Mouse (Mus musculus) stomach, embryonic 14.5 days (tissue): ENCODE results near the gene Rbbp4. TPM values are rescaled to one million over a fixed set of nuclear protein-coding genes. Genes with fewer than 3 reads are reported as not detected.

Experiments
- ATAC-seq: fragments of 200-750 bp; cut with Nextera tagmentation; 2 replicates; pipeline ENCODE4 v1.8.0; 2017; ENCODE audit warnings: low read depth, moderate TSS enrichment; ENCODE audit not compliant: insufficient number of reproducible peaks, insufficient read depth, low FRiP score
- H3K27ac ChIP-seq: fragments of 300-500 bp; sonication (generic); 2 replicates; pipeline ENCODE4 v1.5.1; 2014; ENCODE audit warnings: mild to moderate bottlenecking, low read length, moderate library complexity, mixed read lengths
- H3K27me3 ChIP-seq: fragments of 300-500 bp; sonication (generic); 2 replicates; pipeline ENCODE4 v1.6.1; 2014; ENCODE audit warnings: low read length, control low read depth, mixed read lengths; ENCODE audit not compliant: control insufficient read depth, insufficient read depth
- H3K36me3 ChIP-seq: fragments of 300-500 bp; sonication (generic); 2 replicates; pipeline ENCODE4 v1.6.1; 2014; ENCODE audit warnings: mild to moderate bottlenecking, control low read depth, low read length, moderate library complexity, mixed read lengths; ENCODE audit not compliant: control insufficient read depth, insufficient read depth
- H3K4me1 ChIP-seq: fragments of 300-500 bp; sonication (generic); 2 replicates; pipeline ENCODE4 v1.6.1; 2014; ENCODE audit warnings: low read length, control low read depth, mixed read lengths; ENCODE audit not compliant: control insufficient read depth, insufficient read depth
- H3K4me2 ChIP-seq: fragments of 300-500 bp; sonication (generic); replicated peaks from 2 replicates; pipeline ENCODE4 v1.6.1; 2014; ENCODE audit warnings: low read depth, low read length, control low read depth
- H3K4me3 ChIP-seq: fragments of 300-500 bp; sonication (generic); 2 replicates; pipeline ENCODE4 v1.5.1; 2014; ENCODE audit warnings: low read depth, low read length, control low read depth
- H3K9ac ChIP-seq: fragments of 300-500 bp; sonication (generic); replicated peaks from 2 replicates; pipeline ENCODE4 v1.6.1; 2014; ENCODE audit warnings: low read depth, mild to moderate bottlenecking, control low read depth, low read length, moderate library complexity, mixed read lengths
- H3K9me3 ChIP-seq: fragments of 300-500 bp; sonication (generic); 2 replicates; pipeline ENCODE4 v1.6.1; 2016; ENCODE audit warnings: low read depth, low read length, control low read depth; ENCODE audit not compliant: control insufficient read depth
- WGBS: fragments of 180-500 bp; shearing (Covaris S2); extraction: QIAGEN DNeasy Blood & Tissue Kit; methylation state at CpG from one replicate; pipeline ENCODE4 v1.1.7; 2014; 5-methylcytosine and 5-hydroxymethylcytosine counted together
- polyA plus RNA-seq: library from polyadenylated mRNA; unstranded; fragments of >200 nt; fragmentation: Nextera tagmentation; extraction: Ambion mirVana; gene quantifications from 2 replicates; pipeline ENCODE4 v1.2.1, GENCODE M21; 2014

The Rbbp4 gene
- polyA plus RNA-seq, 1 experiment from 2014 or later = 329 TPM

- Histone ChIP-seq H3K27ac (peak overlapping the region; percentile 82), H3K9ac (peak overlapping the region; percentile 95), H3K27me3 (no peaks in the 10 kb centered on the region), H3K4me2 (peak overlapping the region; percentile 56), H3K36me3 (no peaks in the 10 kb centered on the region), H3K4me1 (no peaks in the 10 kb centered on the region), H3K4me3 (peak overlapping the region; percentile 47), H3K9me3 (no peaks in the 10 kb centered on the region)
- peak; percentile 81 for ATAC-seq
- WGBS = under 1% methylated on average over 40 of the region's 68 CpGs
Measured at GRCm38 (mm10) chr4:129376961-129377545, 41.9 kb upstream of the Rbbp4 start.

- Histone ChIP-seq H3K27ac (no peak overlapping the region), H3K9ac (no peak overlapping the region), H3K27me3 (no peaks in the 10 kb centered on the region), H3K4me3 (no peak overlapping the region), H3K36me3 (no peaks in the 10 kb centered on the region; the same call in 1 of the 2 replicates), H3K4me2 (peak overlapping the region; percentile 56; the same call in 1 of the 2 replicates), H3K4me1 (no peaks in the 10 kb centered on the region), H3K9me3 (no peaks in the 10 kb centered on the region)
- ATAC-seq = no peak
- WGBS = 73% methylated on average over 5 of the region's 5 CpGs
Measured at GRCm38 (mm10) chr4:129375821-129376220, 40.7 kb upstream of the Rbbp4 start.

DNA sequence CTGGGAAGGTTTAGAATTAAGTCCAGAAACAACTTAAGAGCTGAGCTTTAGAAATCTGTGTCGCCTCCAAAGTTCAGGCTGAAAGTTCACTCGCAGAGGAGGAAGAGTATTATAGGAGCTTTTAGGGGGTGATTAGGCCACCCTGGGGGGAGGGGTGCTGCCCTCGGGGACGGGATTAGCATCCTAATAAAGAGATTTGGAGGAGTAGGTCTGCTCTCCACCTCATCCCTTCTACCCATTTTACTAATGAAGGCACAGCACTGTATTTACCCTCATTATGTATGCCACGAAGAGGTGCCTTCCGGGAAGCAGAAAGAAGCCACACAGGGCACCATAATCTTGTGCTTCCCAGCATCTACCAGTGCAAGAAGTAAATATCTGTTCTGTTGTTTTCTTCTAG, 39.8 kb upstream of the Rbbp4 start:
- Histone ChIP-seq H3K36me3 (no peaks in the 10 kb centered on the region; the same call in 1 of the 2 replicates), H3K4me1 (no peaks in the 10 kb centered on the region), H3K27ac (no peak overlapping the region), H3K4me2 (no peak overlapping the region), H3K9ac (no peak overlapping the region), H3K27me3 (no peaks in the 10 kb centered on the region), H3K4me3 (no peak overlapping the region), H3K9me3 (no peaks in the 10 kb centered on the region)
- WGBS = 44% methylated on average over 6 of the region's 6 CpGs
- no peak for ATAC-seq

DNA sequence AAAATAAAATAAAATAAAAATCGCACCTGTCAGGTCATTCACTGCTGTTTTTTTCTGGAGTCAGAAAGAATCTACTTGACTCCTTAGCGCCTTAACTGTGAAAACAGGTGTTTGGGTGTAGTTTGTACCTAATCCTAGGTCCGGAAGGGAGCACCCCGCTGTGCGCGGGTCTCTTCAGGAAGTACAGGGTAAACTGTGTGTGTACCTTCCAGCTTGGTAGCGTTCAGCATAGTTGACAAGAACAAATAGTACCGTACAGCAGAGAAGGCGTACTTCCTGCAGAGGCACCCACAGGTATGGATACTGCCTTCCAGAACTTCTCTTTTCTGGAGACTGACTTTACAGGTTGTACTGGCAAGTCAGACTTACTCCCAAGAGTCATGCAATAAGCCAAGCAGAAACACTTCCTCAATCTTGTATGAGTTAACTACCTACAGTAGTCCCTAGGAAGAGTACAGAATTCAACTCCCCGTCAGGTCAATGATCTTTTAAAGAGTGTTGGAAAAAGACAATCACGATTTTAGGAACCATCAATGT, 39.1 kb upstream of the Rbbp4 start:
- H3K4me1 ChIP-seq = no peaks in the 10 kb centered on the region
- no peaks in the 10 kb centered on the region for H3K27me3 ChIP-seq
- H3K9me3 ChIP-seq = no peaks in the 10 kb centered on the region
- WGBS = 55% methylated on average over 11 of the region's 11 CpGs
- H3K9ac ChIP-seq = no peak overlapping the region
- ATAC-seq = no peak
- no peak overlapping the region for H3K27ac ChIP-seq
- H3K4me2 ChIP-seq = no peak overlapping the region
- no peaks in the 10 kb centered on the region; the same call in 1 of the 2 replicates for H3K36me3 ChIP-seq
- H3K4me3 ChIP-seq = no peak overlapping the region

DNA sequence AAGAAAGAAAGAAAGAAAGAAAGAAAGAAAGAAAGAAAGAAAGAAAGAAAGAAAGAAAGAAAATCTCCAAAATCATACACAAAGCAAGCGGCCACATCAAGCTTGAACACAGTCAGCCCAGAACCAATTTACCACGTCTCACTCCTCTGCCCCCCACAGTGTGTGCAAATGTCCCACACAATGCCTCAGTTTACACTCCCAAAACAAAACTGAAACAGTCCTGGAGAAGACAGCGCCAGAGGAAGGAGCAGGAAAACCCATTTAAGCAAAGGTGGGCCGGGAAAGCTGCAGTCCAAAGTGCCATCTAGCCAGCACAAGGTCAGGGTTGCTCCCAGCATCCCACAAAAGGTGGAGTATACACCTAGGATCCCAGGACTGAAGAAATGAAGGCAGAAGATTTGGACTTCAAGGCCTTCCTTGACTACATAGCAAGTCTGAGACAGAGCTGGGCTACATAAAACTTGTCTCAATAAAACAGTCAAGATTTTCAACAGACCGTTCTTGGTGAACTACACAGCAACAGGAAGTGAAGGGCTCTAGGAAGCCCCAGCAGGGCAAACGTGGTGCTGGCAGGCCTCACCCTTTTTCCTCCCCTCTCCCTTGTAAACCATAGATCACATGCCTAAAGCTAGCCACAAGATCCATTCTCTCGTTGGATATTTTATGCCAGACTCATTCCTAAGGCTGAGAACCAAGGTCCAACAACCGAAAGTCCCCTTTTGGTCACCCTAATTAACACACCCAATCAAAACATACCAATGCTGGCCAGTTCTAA, 38.2 kb upstream of the Rbbp4 start:
- Histone ChIP-seq H3K27me3 (no peaks in the 10 kb centered on the region), H3K27ac (no peak overlapping the region), H3K4me1 (no peaks in the 10 kb centered on the region), H3K4me3 (no peak overlapping the region), H3K36me3 (no peaks in the 10 kb centered on the region; the same call in 1 of the 2 replicates), H3K9me3 (no peaks in the 10 kb centered on the region), H3K9ac (no peak overlapping the region), H3K4me2 (no peak overlapping the region)
- WGBS = 48% methylated on average over 8 of the region's 8 CpGs
- ATAC-seq = no peak

DNA sequence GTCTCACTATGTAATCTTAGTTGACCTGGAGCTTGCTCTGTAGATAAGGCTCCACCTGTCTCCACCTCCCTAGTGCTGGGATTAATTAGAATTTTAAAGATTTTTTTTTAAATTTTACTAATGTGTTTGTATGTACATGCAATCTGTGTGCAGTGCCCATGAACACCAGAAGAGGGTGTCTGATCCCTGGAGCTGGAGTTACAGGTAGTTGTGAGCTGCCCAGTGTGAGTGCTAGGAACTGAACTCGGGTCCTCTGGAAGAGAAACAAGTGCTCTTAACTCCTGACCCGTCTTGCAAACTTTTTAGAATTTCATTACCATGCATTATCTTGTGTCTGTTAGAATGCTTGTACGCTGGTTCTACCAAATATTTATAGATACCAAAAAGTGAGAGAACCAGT, 36.2 kb upstream of the Rbbp4 start:
- Histone ChIP-seq H3K9me3 (no peaks in the 10 kb centered on the region), H3K9ac (no peak overlapping the region), H3K4me3 (no peak overlapping the region), H3K4me1 (no peaks in the 10 kb centered on the region), H3K27me3 (no peaks in the 10 kb centered on the region), H3K27ac (no peak overlapping the region), H3K4me2 (no peak overlapping the region), H3K36me3 (no peaks in the 10 kb centered on the region; the same call in 1 of the 2 replicates)
- no peak for ATAC-seq
- 92% methylated on average over 3 of the region's 3 CpGs for WGBS

GRCm38 (mm10) chr4:129365224-129365623, 30.1 kb upstream of the Rbbp4 start:
- no peak overlapping the region for H3K27ac ChIP-seq
- H3K4me3 ChIP-seq = no peak overlapping the region
- H3K9ac ChIP-seq = no peak overlapping the region
- H3K27me3 ChIP-seq = no peaks in the 10 kb centered on the region
- no peak for ATAC-seq
- 84% methylated on average over 5 of the region's 5 CpGs for WGBS
- H3K4me1 ChIP-seq = no peaks in the 10 kb centered on the region
- no peaks in the 10 kb centered on the region for H3K9me3 ChIP-seq
- no peak overlapping the region for H3K4me2 ChIP-seq
- H3K36me3 ChIP-seq = peaks cover 2% of the 10 kb centered on the region

- H3K36me3 ChIP-seq = peaks cover 11% of the 10 kb centered on the region
- no peaks in the 10 kb centered on the region for H3K4me1 ChIP-seq
- 78% methylated on average over 3 of the region's 3 CpGs for WGBS
- no peak for ATAC-seq
- no peak overlapping the region for H3K4me3 ChIP-seq
- H3K27me3 ChIP-seq = no peaks in the 10 kb centered on the region
- no peak overlapping the region for H3K4me2 ChIP-seq
- no peaks in the 10 kb centered on the region for H3K9me3 ChIP-seq
- no peak overlapping the region for H3K27ac ChIP-seq
- no peak overlapping the region for H3K9ac ChIP-seq
Measured at GRCm38 (mm10) chr4:129364379-129364778, 29.2 kb upstream of the Rbbp4 start.
